Mouse (Mus musculus): ENCODE results near the gene Meis1. TPM values are rescaled to one million over a fixed set of nuclear protein-coding genes. Genes with fewer than 3 reads are reported as not detected.

Gene Meis1
- total RNA-seq, 2 experiments from 2014 or later, result 3.6 to 4.5 TPM

DNA sequence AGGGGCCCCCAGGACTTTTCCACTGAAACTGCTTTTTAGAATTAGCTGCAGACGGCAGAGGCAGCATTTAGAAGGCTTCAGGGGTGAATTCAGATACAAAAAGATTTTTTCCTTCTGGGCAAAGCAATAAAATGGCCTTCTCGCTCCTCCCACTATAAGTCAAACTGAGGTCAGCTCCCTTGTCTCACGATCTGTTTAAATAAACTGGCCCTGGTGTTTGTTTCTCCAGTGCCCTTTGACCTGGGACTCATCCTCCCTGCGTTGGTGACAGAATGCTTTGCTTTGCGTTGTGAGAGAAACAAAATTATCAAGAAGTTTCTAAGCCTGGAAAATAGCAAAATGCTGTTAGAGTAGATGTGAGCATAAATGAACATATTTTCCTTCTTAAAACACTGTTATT lies 129.6 kb downstream of the Meis1 start:
- no peak for DNase-seq (ENCODE audit: low spot score in 2 of 2)
- intact Hi-C loops (cut with DNase I), result no loop called here

DNA sequence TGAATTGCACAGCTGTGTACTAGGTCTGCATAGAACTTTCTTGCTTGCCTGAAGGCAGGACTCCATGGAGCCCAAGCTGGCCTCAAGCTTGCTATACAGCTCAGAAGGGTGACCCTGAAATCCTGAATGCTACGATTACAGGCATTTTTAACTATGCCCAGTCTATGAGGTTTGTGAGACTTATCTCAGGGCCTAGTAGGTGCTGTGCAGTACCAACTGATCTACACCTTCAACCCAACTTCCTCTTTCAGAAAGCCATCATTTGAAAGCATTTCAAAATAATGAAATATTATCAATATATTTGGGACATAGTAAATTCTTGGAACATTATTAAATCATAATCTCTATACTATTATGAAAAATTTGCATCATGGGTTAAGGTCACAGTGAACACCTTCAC lies 130.1 kb downstream of the Meis1 start:
- DNase-seq (ENCODE audit: low spot score in 2 of 2), result no peak
- intact Hi-C loops (cut with DNase I), result no loop called here

- DNase-seq (ENCODE audit: low spot score in 2 of 2), result no peak
- intact Hi-C loops (cut with DNase I), result no loop called here
Observed at GRCm38 (mm10) chr11:18885729-18886325, 133.0 kb downstream of the Meis1 start.

DNA sequence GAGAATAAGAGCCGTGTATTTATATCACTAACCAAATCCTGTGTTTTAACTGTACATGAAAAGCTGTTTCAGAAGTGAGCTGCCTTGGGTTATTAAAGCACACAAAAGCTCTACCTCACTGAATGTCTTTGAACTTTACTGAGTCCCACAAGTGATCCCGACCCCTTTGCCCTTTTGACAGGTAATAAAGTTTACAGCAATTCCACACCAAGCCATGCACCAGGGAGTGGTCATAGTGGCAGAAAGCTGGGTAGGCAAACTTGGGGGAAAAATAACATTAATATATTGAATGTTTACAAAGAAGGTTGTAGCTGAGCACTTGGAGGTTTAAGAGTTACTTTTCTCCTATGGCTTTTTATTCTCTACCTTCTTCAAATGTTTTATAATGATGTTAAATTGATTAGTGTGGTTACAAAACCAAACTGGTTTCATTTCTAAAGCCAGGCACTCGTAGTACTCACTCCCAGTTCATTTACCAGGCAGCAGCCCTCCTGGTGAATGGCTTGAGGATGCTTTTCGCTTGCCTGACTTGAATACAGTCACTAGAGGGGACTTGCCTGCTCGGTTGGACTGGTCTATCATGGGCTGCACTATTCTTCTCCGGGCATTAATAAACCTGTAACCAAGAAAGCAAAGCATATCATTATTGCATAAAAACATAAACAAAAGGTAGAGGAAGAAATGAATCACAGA lies 133.6 kb downstream of the Meis1 start:
- no peak for DNase-seq (ENCODE audit: low spot score in 2 of 2)
- intact Hi-C loops (cut with DNase I), result no loop called here

- no peak for DNase-seq (ENCODE audit: low spot score in 2 of 2)
- intact Hi-C loops (cut with DNase I), result no loop called here
Observed at GRCm38 (mm10) chr11:18883987-18884386, 134.8 kb downstream of the Meis1 start.

- no peak for DNase-seq (ENCODE audit: low spot score in 2 of 2)
- intact Hi-C loops (cut with DNase I), result no loop called here
Observed at GRCm38 (mm10) chr11:18883507-18883881, 135.3 kb downstream of the Meis1 start.

- intact Hi-C loops (cut with DNase I), result no loop called here
- DNase-seq (ENCODE audit: low spot score in 2 of 2), result no peak
Observed at GRCm38 (mm10) chr11:18882747-18883506, 135.9 kb downstream of the Meis1 start.

GRCm38 (mm10) chr11:18882315-18882714 lies 136.5 kb downstream of the Meis1 start:
- intact Hi-C loops (cut with DNase I), result no loop called here
- DNase-seq (ENCODE audit: low spot score in 2 of 2), result no peak

DNA sequence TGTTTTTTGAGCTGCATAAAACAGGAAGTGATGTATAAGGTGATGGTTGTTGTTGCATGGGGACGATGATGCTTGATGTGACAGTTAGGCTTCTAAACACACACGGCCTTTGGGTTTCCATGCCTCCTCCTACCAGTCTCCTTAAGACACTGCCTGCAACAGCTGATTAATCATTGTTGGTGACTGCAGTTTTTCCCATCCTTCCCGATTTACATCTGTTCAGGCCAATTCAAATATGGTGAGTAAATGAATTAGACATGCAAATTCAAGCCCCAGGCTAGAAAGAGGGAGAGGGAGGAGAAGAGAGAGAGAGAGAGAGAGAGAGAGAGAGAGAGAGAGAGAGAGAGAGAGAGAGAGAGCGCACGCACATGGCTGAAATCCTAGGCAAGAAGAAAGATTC lies 138.0 kb downstream of the Meis1 start:
- intact Hi-C loops (cut with DNase I), result no loop called here

DNA sequence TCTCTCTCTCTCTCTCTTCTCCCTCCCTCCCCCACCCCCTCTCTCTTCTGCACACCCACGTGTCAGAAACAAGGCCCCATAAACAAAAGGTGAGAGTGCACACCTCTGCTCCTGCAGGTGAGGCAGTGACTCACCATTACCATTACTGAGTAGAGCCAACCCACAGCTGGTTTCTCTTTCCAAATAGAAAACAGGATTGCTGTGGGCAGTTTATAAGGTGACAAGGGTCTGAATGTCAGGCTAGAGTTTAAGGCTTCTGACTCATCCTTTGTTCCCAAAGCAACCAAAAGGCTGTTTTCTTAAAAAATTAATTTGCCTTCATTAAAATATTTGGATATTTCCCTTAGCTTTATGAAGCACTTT lies 139.3 kb downstream of the Meis1 start:
- intact Hi-C loops (cut with DNase I), result loop anchor here (5.0 to 10.0 kb wide), 4 partner anchors 323 to 1595 kb away; no protein-coding TSS in a partner anchor
- no peak for DNase-seq (ENCODE audit: low spot score in 2 of 2)

More for the DNA sequence above, 138.0 kb downstream of the Meis1 start:
- DNase-seq (ENCODE audit: low spot score in 2 of 2), result no peak

GRCm38 (mm10) chr11:18878748-18879455 lies 139.9 kb downstream of the Meis1 start:
- intact Hi-C loops (cut with DNase I), result loop anchor here (5.0 to 10.0 kb wide), 4 partner anchors 323 to 1594 kb away; no protein-coding TSS in a partner anchor
- no peak for DNase-seq (ENCODE audit: low spot score in 2 of 2)

GRCm38 (mm10) chr11:18878016-18878415 lies 140.8 kb downstream of the Meis1 start:
- peak; percentile 20 to 28 for DNase-seq (ENCODE audit: low spot score in 2 of 2)
- intact Hi-C loops (cut with DNase I), result loop anchor here (5.0 to 10.0 kb wide), 4 partner anchors 324 to 1593 kb away; no protein-coding TSS in a partner anchor

DNA sequence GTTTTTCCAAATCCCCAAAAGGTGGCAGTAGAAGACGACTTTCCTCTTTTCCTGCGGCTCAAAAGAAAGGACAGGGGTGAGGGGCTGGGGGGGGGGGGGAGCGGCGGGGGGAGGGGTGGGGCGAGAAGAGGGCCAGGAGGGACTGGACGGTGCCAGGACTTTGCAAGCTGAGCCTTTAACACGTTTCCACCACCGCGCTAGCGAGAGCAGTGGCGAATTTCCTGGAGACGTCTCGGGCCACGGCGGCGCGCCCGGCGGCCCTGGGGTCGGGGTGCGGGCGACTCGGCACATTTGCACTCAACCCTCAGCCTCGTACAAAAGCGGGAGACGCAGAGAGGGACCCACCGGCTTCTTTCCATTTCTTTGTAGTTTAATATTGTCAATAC lies 141.2 kb downstream of the Meis1 start:
- peak; percentile 14 to 43 for DNase-seq (ENCODE audit: low spot score in 2 of 2)
- intact Hi-C loops (cut with DNase I), result loop anchor here (2.0 to 10.0 kb wide), 6 partner anchors 141 to 1593 kb away; partner anchors contain the start of gene Meis1

- intact Hi-C loops (cut with DNase I), result loop anchor here (2.0 to 10.0 kb wide), 6 partner anchors 142 to 1592 kb away; partner anchors contain the start of gene Meis1
- DNase-seq (ENCODE audit: low spot score in 2 of 2), result no peak
Observed at GRCm38 (mm10) chr11:18876886-18877625, 141.7 kb downstream of the Meis1 start.

GRCm38 (mm10) chr11:18875911-18876885 lies 142.6 kb downstream of the Meis1 start:
- intact Hi-C loops (cut with DNase I), result loop anchor here (2.0 to 10.0 kb wide), 6 partner anchors 143 to 1591 kb away; partner anchors contain the start of gene Meis1
- DNase-seq (ENCODE audit: low spot score in 2 of 2), result no peak

- DNase-seq (ENCODE audit: low spot score in 2 of 2), result no peak
- intact Hi-C loops (cut with DNase I), result loop anchor here (5.0 to 10.0 kb wide), 4 partner anchors 327 to 1590 kb away; no protein-coding TSS in a partner anchor
Observed at GRCm38 (mm10) chr11:18875001-18875902, 143.5 kb downstream of the Meis1 start.

All from left cerebral cortex, postnatal 14 days (tissue).